ENCODE assay signal across 8 mouse cellular contexts in the genomic region with DNA sequence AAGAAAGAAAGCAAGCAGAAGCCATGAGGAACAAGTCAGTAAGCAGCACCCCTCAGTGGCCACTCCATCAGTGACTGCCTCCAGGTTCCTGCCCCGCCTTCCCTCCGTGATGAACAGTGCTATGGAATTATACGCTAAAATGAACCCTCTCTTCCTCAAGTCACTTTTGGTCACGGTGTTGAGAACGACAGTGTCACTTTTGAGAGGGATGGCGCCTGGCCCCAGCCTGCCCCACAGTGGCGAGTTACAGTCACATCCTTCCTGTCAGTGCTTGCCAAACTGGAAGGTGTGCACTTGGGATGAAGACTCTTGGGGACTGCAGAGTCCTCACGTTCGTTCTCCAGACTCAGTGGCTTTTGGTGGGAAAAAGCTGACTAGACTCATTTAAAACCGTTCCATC. TPM values are rescaled to one million over a fixed set of nuclear protein-coding genes. Genes with fewer than 3 reads are reported as not detected.
DNase-seq lines count a peak whose midpoint lies in the region.

No protein-coding gene starts in this region.

- peak; percentile 25 to 69 for DNase-seq in adrenal gland, adult (ENCODE audit: inconsistent age in 2 of 2, low spot score in 1 of 2)
- DNase-seq in adrenal gland, postnatal 4 days (ENCODE audit: low spot score in 2 of 2): no peak
- DNase-seq in left cerebral cortex, postnatal 4 days: peak; percentile 31
- no peak for DNase-seq in left cerebral cortex, adult 18-20 months (ENCODE audit: low spot score in 2 of 2)
- peak; percentile 74 for DNase-seq in induced T-regulatory cell, adult 2 months (ENCODE audit: low read depth)
- DNase-seq in skeletal muscle tissue, adult 2 months (ENCODE audit: low read depth, low spot score): peak; percentile 13
- no peak for DNase-seq in c-Kit-positive CD71-positive TER-119-positive erythroid progenitor cells, embryonic 14.5 days (ENCODE audit: low spot score)
- no peak for DNase-seq in layer of hippocampus, adult 8-10 months (ENCODE audit: low spot score in 2 of 2)

- intact Hi-C loops in left cerebral cortex, postnatal 4 days (cut with DNase I): no loop called here

RNA-seq across cellular contexts. Expression of gene Batf, which starts 39.1 kb away (rescaled TPM):
- total RNA-seq in adrenal gland, postnatal 4 days (2021): 1 to 10 TPM in 1 of 2 experiments, under 1 TPM in 1; 0.87 to 1.2 TPM
- under 1 TPM in 1 of 2 experiments, not detected in 1; 0.50 TPM for total RNA-seq in left cerebral cortex, postnatal 4 days (2021)
- under 1 TPM; 0.40 to 0.73 TPM for total RNA-seq in left cerebral cortex, adult 18-20 months (2021)
- 1 to 10 TPM in 1 of 4 experiments, under 1 TPM in 1, not detected in 2; 0.94 to 1.2 TPM for total RNA-seq in layer of hippocampus, adult 8-10 months (2022)

RNA-seq across cellular contexts. Expression of gene Jdp2, which starts 48.5 kb away (rescaled TPM):
- total RNA-seq in adrenal gland, postnatal 4 days (2021): 10 to 100 TPM; 22.6 to 23.0 TPM
- 10 to 100 TPM; 16.4 to 19.1 TPM for total RNA-seq in left cerebral cortex, postnatal 4 days (2021)
- 10 to 100 TPM; 74.8 to 77.6 TPM for total RNA-seq in left cerebral cortex, adult 18-20 months (2021)
- total RNA-seq in layer of hippocampus, adult 8-10 months (2022): 10 to 100 TPM; 41.8 to 54.1 (median 44.0) TPM

Comparison
In these comparisons a context has a peak if more than half of its experiments do, and no peak if none do; other contexts are left out.
1. DNase-seq: peak in adrenal gland, adult (2 of 2), left cerebral cortex, postnatal 4 days (single experiment), induced T-regulatory cell, adult 2 months (single experiment) and skeletal muscle tissue, adult 2 months (single experiment); none in adrenal gland, postnatal 4 days (0 of 2), left cerebral cortex, adult 18-20 months (0 of 2), c-Kit-positive CD71-positive TER-119-positive erythroid progenitor cells, embryonic 14.5 days (single experiment) and layer of hippocampus, adult 8-10 months (0 of 2).